Mouse (Mus musculus): ENCODE data around the gene Ap1g1.

DNA sequence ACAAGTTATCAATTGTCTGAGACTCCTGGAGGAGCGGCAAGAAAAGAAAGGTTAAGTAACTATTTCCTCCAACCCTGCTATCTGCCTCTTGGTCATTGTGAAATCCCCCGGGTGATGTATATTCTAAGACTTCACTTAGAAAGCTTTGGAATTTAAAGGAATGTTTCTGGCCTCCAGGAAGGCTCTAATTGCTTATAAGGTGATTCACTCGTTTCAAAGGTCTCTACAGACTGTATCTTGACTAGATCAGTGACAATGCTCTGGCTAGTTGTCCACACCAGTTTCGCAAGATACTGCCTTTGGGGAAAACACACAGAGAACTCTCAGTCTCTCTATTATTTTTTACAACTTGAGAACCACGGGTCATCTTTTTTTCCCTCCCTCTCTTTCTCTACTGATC, 28.1 kb upstream of the Ap1g1 start:
- no peak for TF ChIP-seq CTCF (IDR thresholded peaks at IDR 0.05; ENCODE audit: insufficient read depth, low read depth, low read length)
- no peak for TF ChIP-seq POLR2A (IDR thresholded peaks at IDR 0.05; ENCODE audit: insufficient read depth, low read depth, low read length)

Data from olfactory bulb, adult 2 months (tissue).